Mouse (Mus musculus): ENCODE results near the gene Ogfod1.

The Ogfod1 gene

GRCm38 (mm10) chr8:94068793-94069192 lies 31.8 kb downstream of the Ogfod1 start:
- DNase-seq (ENCODE audit: low spot score) = no peak

GRCm38 (mm10) chr8:94076461-94077192 lies 39.6 kb downstream of the Ogfod1 start:
- no peak for DNase-seq (ENCODE audit: low spot score)

GRCm38 (mm10) chr8:94087964-94088363 lies 51.0 kb downstream of the Ogfod1 start:
- DNase-seq (ENCODE audit: low spot score) = no peak

GRCm38 (mm10) chr8:94089715-94090114 lies 52.7 kb downstream of the Ogfod1 start:
- no peak for DNase-seq (ENCODE audit: low spot score)

GRCm38 (mm10) chr8:94092848-94093247 lies 55.9 kb downstream of the Ogfod1 start:
- no peak for DNase-seq (ENCODE audit: low spot score)

GRCm38 (mm10) chr8:94094281-94094680 lies 57.3 kb downstream of the Ogfod1 start:
- DNase-seq (ENCODE audit: low spot score) = no peak

- peak; percentile 100 for DNase-seq (ENCODE audit: low spot score)
These were observed 61.3 kb downstream of the Ogfod1 start, which contains the start of gene Bbs2 for GRCm38 (mm10) chr8:94098081-94098974. Bbs2 (minus strand) TSS chr8:94098928.

GRCm38 (mm10) chr8:94098996-94099395 lies 62.0 kb downstream of the Ogfod1 start:
- DNase-seq (ENCODE audit: low spot score) = no peak

- DNase-seq (ENCODE audit: low spot score) = no peak
These were observed 67.1 kb downstream of the Ogfod1 start for GRCm38 (mm10) chr8:94104146-94104545.

- DNase-seq (ENCODE audit: low spot score) = no peak
These were observed 70.9 kb downstream of the Ogfod1 start for GRCm38 (mm10) chr8:94107871-94108270.

GRCm38 (mm10) chr8:94109396-94109795 lies 72.4 kb downstream of the Ogfod1 start:
- no peak for DNase-seq (ENCODE audit: low spot score)

- DNase-seq (ENCODE audit: low spot score) = no peak
These were observed 72.8 kb downstream of the Ogfod1 start for GRCm38 (mm10) chr8:94109835-94110234.

- DNase-seq (ENCODE audit: low spot score) = no peak
These were observed 73.7 kb downstream of the Ogfod1 start for GRCm38 (mm10) chr8:94110526-94111177.

- no peak for DNase-seq (ENCODE audit: low spot score)
These were observed 76.4 kb downstream of the Ogfod1 start for GRCm38 (mm10) chr8:94113435-94113834.

- no peak for DNase-seq (ENCODE audit: low spot score)
These were observed 77.0 kb downstream of the Ogfod1 start for GRCm38 (mm10) chr8:94113972-94114371.
